Mouse (Mus musculus) stomach, embryonic 15.5 days (tissue): ENCODE data around the gene Kdelr1. TPM values are rescaled to one million over a fixed set of nuclear protein-coding genes. Genes with fewer than 3 reads are reported as not detected.
A peak's percentile ranks its signal among the peaks of the same experiment; 100 is the strongest.

Experiments used
- ATAC-seq: fragments of 200-750 bp; cut with Nextera tagmentation; 2 replicates; pipeline ENCODE4 v1.8.0; 2017; ENCODE audit warnings: low read depth, moderate number of reproducible peaks, moderate TSS enrichment; ENCODE audit not compliant: insufficient read depth, low FRiP score
- H3K27ac ChIP-seq: fragments of 300-500 bp; sonication (generic); 2 replicates; pipeline ENCODE4 v1.5.1; 2015; ENCODE audit warnings: mild to moderate bottlenecking, inconsistent platforms
- H3K27me3 ChIP-seq: fragments of 300-500 bp; sonication (generic); replicated peaks from 2 replicates; pipeline ENCODE4 v1.6.1; 2015; ENCODE audit warnings: inconsistent platforms
- H3K36me3 ChIP-seq: fragments of 300-500 bp; sonication (generic); 2 replicates; pipeline ENCODE4 v1.6.1; 2015; ENCODE audit warnings: inconsistent platforms
- H3K4me1 ChIP-seq: fragments of 300-500 bp; sonication (generic); 2 replicates; pipeline ENCODE4 v1.6.1; 2015; ENCODE audit warnings: inconsistent platforms
- H3K4me2 ChIP-seq: fragments of 300-500 bp; sonication (generic); 2 replicates; pipeline ENCODE4 v1.6.1; 2015; ENCODE audit warnings: mild to moderate bottlenecking, inconsistent platforms
- H3K4me3 ChIP-seq: fragments of 300-500 bp; sonication (generic); replicated peaks from 2 replicates; pipeline ENCODE4 v1.5.1; 2015; ENCODE audit warnings: inconsistent platforms
- H3K9ac ChIP-seq: fragments of 300-500 bp; sonication (generic); 2 replicates; pipeline ENCODE4 v1.6.1; 2015; ENCODE audit warnings: inconsistent platforms
- H3K9me3 ChIP-seq: fragments of 300-500 bp; sonication (generic); 2 replicates; pipeline ENCODE4 v1.6.1; 2016; ENCODE audit warnings: inconsistent platforms
- WGBS: fragments of 180-500 bp; shearing (Covaris S2); methylation state at CpG from one replicate; pipeline ENCODE4 v1.1.7; 2015; 5-methylcytosine and 5-hydroxymethylcytosine counted together
- polyA plus RNA-seq: library from polyadenylated mRNA; unstranded; fragments of >200 nt; fragmentation: Nextera tagmentation; extraction: Ambion mirVana; gene quantifications from 2 replicates; pipeline ENCODE4 v1.2.1, GENCODE M21; 2015

Gene Kdelr1
- polyA plus RNA-seq, 1 experiment from 2014 or later = 72.0 TPM

DNA sequence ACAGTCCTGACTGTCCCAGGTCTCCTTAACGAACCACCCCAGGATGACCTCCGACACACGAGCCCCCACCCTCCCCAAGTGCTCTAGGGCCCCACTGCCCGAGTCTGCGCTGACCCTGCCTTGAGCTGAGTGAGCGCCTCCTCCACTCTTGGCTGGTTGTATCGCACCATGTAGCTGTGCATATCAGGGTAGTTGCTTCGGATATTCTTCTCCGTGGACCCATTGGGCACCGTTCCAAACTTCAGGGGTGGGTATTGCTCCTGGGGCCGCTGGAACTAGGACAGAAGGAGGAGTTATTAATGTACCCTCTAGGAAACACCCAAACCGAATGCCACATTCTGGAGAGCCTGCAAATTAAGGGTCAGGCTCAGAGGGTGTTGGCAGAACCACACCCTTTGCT, 19.5 kb upstream of the Kdelr1 start:
- H3K9me3 ChIP-seq = no peaks in the 10 kb centered on the region
- H3K27ac ChIP-seq = no peak overlapping the region
- no peak for ATAC-seq
- no peak overlapping the region for H3K9ac ChIP-seq
- H3K27me3 ChIP-seq = 0 out of 2 replicates have a peak, but pooled peaks cover 10% of the 10 kb centered on the region
- H3K4me1 ChIP-seq = peaks cover 17% of the 10 kb centered on the region
- H3K4me2 ChIP-seq = no peak overlapping the region
- no peak overlapping the region for H3K4me3 ChIP-seq
- 79% methylated on average over 12 of the region's 12 CpGs for WGBS
- H3K36me3 ChIP-seq = no peaks in the 10 kb centered on the region

DNA sequence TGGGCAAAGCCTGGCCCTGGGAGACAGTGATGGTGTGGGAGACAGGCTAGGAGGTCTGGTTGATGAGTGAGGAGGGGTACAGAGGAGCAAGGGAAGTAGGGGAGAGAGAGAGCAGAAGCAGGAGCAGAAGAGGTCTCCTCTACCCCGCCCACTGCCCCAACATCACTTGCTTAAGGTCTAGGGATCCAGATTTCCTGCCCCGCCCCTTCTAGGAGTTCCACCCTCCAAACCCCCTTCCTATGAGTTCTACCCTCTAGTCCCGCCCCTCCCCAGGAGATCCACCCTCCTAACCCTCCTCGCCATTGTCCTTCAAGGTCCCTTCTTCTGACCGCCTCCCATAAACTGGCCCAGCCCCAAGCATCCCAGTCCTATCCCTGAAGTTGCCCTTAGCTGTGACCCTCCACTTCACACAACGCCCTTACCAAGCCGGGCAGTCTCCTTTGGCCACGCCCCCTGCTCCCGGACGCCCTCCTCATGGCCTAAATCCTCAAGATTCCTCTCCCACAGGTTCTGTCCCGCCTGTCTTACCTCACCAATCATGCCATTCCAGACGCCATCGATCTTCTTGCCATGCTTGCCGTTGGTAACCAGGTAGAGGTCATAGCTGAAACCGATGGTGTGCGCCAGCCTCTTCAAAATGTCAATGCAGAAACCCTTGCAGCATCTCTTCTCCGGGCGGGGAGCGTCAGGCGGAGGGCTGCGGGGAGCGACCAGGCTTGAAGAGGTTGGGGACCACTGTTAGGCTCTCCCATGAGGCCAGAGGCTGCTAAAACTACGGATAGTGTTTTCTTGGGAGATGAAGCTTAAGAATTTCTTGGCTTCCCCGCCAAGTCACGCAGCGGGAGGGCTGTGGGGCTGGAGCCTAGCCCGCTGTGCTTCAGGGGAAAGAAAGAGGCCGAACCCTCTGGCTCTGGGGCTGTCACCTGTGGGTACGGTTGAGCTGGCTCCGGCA, 15.3 kb upstream of the Kdelr1 start:
- Histone ChIP-seq H3K9me3 (no peaks in the 10 kb centered on the region), H3K36me3 (no peaks in the 10 kb centered on the region), H3K9ac (no peak overlapping the region), H3K27me3 (0 out of 2 replicates have a peak, but pooled peaks cover 10% of the 10 kb centered on the region), H3K4me1 (peaks cover 23% of the 10 kb centered on the region), H3K4me2 (peak overlapping the region; percentile 60), H3K27ac (no peak overlapping the region), H3K4me3 (peak overlapping the region; percentile 33)
- 0 out of 2 replicates have a peak, but pooled peaks have one; percentile 28 for ATAC-seq
- WGBS = 6% methylated on average over 30 of the region's 30 CpGs

DNA sequence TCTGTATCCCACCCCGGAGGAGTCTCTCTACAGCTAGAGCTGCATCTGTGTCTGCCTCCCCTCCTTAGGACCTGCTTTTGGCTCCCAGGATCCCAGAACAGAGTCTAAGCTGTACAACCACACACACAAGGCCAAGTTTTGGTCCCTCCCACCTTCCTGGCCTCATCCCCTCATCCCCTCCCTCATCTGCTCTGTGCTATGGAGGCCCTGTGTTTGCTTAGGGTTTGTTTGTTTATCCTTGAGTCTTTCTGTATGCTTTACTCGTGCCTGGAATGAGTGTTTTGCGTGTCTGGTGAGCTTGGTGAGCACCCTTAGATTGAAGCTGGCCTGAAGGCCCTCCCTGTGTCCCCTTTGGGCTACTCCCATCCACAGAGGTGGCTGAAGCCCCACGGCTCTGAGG, 13.6 kb upstream of the Kdelr1 start:
- no peak overlapping the region for H3K9ac ChIP-seq
- WGBS = 36% methylated on average over 4 of the region's 4 CpGs
- H3K27me3 ChIP-seq = 0 out of 2 replicates have a peak, but pooled peaks cover 12% of the 10 kb centered on the region
- H3K4me3 ChIP-seq = no peak overlapping the region
- no peak overlapping the region for H3K27ac ChIP-seq
- H3K36me3 ChIP-seq = no peaks in the 10 kb centered on the region
- no peak overlapping the region for H3K4me2 ChIP-seq
- H3K4me1 ChIP-seq = peaks cover 23% of the 10 kb centered on the region
- H3K9me3 ChIP-seq = no peaks in the 10 kb centered on the region
- ATAC-seq = peak; percentile 58

- 80% methylated on average over 7 of the region's 7 CpGs for WGBS
- Histone ChIP-seq H3K27ac (no peak overlapping the region), H3K4me2 (no peak overlapping the region), H3K36me3 (no peaks in the 10 kb centered on the region), H3K9me3 (no peaks in the 10 kb centered on the region), H3K4me3 (no peak overlapping the region), H3K9ac (no peak overlapping the region), H3K4me1 (peaks cover 15% of the 10 kb centered on the region; the same call in 1 of the 2 replicates), H3K27me3 (0 out of 2 replicates have a peak, but pooled peaks cover 4% of the 10 kb centered on the region)
- no peak for ATAC-seq
Measured at GRCm38 (mm10) chr7:45862804-45863203, 9.8 kb upstream of the Kdelr1 start.

DNA sequence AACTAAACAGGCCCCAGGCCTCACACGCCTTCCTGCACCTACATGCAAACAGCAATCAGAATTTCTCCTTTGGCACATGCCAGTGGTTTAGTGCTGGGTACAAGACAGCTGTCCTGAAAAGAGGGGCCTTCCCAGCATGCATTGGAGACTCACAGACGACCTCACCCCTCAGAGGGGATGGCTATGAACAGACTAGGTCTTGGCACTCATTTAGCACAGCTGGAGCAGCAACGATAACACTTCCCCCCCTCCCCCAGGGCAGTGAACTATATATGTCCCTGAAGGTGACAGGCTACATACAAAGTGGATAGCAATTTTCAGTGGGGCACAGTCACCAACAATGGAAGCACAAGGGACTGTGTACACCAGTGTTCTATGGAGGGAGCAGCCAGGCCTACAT, 8.1 kb upstream of the Kdelr1 start:
- peaks cover 17% of the 10 kb centered on the region for H3K4me1 ChIP-seq
- peaks cover 18% of the 10 kb centered on the region for H3K27me3 ChIP-seq
- H3K36me3 ChIP-seq = no peaks in the 10 kb centered on the region
- no peak overlapping the region for H3K9ac ChIP-seq
- H3K4me2 ChIP-seq = no peak overlapping the region
- H3K4me3 ChIP-seq = no peak overlapping the region
- H3K27ac ChIP-seq = no peak overlapping the region
- no peak for ATAC-seq
- WGBS = 63% methylated on average over 3 of the region's 3 CpGs
- no peaks in the 10 kb centered on the region for H3K9me3 ChIP-seq

DNA sequence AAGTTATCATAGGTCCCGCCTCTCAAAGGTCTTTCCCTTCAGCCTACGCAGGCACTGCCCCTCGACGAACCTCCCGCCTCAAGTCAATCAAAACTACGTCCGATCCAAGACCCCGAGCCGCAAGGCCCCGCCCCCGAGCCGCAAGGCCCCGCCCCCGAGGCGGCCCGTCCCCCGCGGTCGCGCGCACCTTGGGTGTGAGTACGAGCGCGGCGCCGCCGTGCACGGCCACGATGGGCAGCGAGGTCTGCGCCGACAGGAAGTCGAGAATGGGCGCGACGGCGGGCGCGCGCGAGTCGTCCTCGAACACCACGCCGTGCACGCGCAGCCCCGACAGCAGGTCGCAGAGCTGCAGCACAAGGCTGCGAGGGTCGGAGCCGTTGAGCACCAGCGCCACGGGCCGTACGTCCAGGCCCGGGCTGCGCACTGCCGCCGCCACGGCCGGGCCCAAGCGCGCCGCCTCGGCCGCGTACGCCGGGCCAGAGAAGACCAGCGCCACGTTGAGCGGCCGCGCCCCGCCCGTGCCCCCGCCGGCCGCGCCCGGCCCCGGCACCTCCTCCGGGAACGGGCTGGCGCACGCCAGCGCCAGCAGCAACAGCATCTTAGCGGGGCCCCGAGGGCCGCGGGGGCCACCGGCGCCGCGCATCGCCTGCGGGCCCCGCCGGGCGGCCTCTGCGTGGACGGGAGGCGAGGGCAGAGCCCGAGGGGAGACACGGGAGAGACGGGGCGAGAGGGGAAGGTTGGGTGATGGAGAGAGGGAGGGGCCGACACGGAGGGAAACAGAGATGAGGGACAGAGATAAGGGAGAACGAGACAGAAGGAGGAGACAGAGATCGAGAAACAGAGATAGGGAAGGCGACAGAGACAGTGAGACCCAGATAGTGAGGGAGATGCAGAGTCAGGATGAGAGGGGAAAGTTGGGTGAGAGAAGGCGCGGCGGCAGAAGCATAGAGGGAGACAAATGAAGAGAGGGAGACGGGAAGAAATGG, 6.4 kb upstream of the Kdelr1 start:
- Histone ChIP-seq H3K36me3 (no peaks in the 10 kb centered on the region), H3K27me3 (peaks cover 32% of the 10 kb centered on the region), H3K9ac (peak overlapping the region; percentile 77), H3K27ac (peak overlapping the region; percentile 83), H3K4me3 (peak overlapping the region; percentile 71), H3K9me3 (no peaks in the 10 kb centered on the region), H3K4me2 (peak overlapping the region; percentile 81), H3K4me1 (peaks cover 30% of the 10 kb centered on the region)
- WGBS = under 1% methylated on average over 88 of the region's 117 CpGs
- peak; percentile 82 for ATAC-seq

- H3K4me2 ChIP-seq = peak overlapping the region; percentile 16; the same call in 1 of the 2 replicates
- H3K36me3 ChIP-seq = no peaks in the 10 kb centered on the region
- H3K4me3 ChIP-seq = no peak overlapping the region
- H3K27me3 ChIP-seq = peaks cover 37% of the 10 kb centered on the region
- no peak overlapping the region for H3K27ac ChIP-seq
- no peaks in the 10 kb centered on the region for H3K9me3 ChIP-seq
- peaks cover 30% of the 10 kb centered on the region for H3K4me1 ChIP-seq
- WGBS = 43% methylated on average over 2 of the region's 2 CpGs
- H3K9ac ChIP-seq = no peak overlapping the region
- ATAC-seq = no peak
Measured at GRCm38 (mm10) chr7:45867871-45868270, 4.7 kb upstream of the Kdelr1 start.

DNA sequence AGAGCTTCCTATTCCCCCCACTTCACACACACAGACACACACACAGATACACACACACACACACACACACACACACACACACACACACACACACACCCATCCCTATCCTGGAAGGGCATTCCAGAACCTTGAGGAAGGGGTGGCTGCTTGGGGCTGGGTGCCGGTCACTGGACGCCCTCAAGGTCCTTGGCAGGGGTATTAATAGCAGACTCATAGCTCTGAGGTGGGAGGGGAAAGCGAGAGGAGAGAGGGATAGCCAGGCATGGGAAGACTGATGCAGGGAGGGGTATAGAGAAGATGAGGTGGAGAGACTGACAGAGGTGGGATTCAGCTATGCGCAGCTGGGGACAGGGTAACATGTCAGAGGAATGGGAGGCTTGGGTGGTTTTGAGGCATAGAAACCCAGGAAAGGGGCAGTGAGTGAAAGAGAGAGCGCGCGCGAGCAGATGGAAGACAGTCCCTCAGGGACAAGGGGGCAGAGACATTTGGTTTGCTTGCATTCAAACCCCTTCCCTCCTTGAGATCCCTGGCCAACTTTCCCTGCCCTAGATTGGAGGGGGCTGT, 3.4 kb upstream of the Kdelr1 start:
- Histone ChIP-seq H3K9me3 (no peaks in the 10 kb centered on the region), H3K27me3 (peaks cover 37% of the 10 kb centered on the region), H3K27ac (no peak overlapping the region), H3K4me2 (peak overlapping the region; percentile 33), H3K9ac (no peak overlapping the region), H3K4me1 (peaks cover 36% of the 10 kb centered on the region), H3K4me3 (no peak overlapping the region), H3K36me3 (0 out of 2 replicates have a peak, but pooled peaks cover 1% of the 10 kb centered on the region)
- no peak for ATAC-seq
- WGBS = 16% methylated on average over 8 of the region's 8 CpGs

DNA sequence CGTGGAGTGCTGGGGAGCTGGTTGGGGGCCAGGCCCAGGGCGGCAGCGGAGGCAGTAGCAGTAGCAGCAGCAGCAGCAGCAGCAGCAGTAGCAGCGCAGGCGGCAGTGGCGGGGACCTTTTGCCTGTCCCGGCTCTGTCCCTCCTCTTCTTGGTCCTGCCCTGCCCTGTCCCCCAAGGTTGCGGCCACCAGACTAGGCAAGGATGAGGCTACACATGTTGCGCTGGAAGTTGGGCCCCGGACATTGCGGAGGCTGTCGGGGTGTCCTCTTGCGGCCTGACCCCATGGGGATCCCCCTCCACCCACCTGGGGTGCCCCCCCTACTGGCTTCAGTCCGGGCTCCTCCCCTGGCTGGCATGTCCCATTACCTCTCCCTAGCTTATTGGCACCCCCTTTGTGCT, 2.8 kb upstream of the Kdelr1 start:
- no peak for ATAC-seq
- peak overlapping the region; percentile 33 for H3K4me2 ChIP-seq
- peaks cover 42% of the 10 kb centered on the region for H3K4me1 ChIP-seq
- H3K36me3 ChIP-seq = 0 out of 2 replicates have a peak, but pooled peaks cover 5% of the 10 kb centered on the region
- H3K27ac ChIP-seq = no peak overlapping the region
- peaks cover 37% of the 10 kb centered on the region for H3K27me3 ChIP-seq
- peak overlapping the region; percentile 2; the same call in 1 of the 2 replicates for H3K4me3 ChIP-seq
- no peaks in the 10 kb centered on the region for H3K9me3 ChIP-seq
- 3% methylated on average over 14 of the region's 14 CpGs for WGBS
- no peak overlapping the region for H3K9ac ChIP-seq

- peak overlapping the region; percentile 20 for H3K4me3 ChIP-seq
- no peak for ATAC-seq
- H3K4me2 ChIP-seq = peak overlapping the region; percentile 52
- H3K27me3 ChIP-seq = peaks cover 37% of the 10 kb centered on the region
- H3K9me3 ChIP-seq = no peaks in the 10 kb centered on the region
- H3K9ac ChIP-seq = peak overlapping the region; percentile 32
- H3K4me1 ChIP-seq = peaks cover 46% of the 10 kb centered on the region
- 2% methylated on average over 30 of the region's 30 CpGs for WGBS
- H3K27ac ChIP-seq = no peak overlapping the region
- H3K36me3 ChIP-seq = peaks cover 10% of the 10 kb centered on the region; the same call in 1 of the 2 replicates
Measured at GRCm38 (mm10) chr7:45870282-45871058, 2.1 kb upstream of the Kdelr1 start.
